In genomic region chr17:36272643-36273366, GRCm38 (mm10) we compare ENCODE assay signal across 8 mouse cellular contexts. TPM values are rescaled to one million over a fixed set of nuclear protein-coding genes. Genes with fewer than 3 reads are reported as not detected.
DNase-seq lines count a peak whose midpoint lies in the region; ATAC-seq and TF ChIP-seq lines count a peak whose summit lies in the region.

No protein-coding gene starts in this region.

- no peak for TF ChIP-seq EP300 in heart, adult 2 months (IDR thresholded peaks at IDR 0.05; ENCODE audit: insufficient read depth, low read depth, low read length)

- H3K36me3 ChIP-seq in heart, embryonic 13.5 days, result peaks cover 50% of the 10 kb centered on the region
- H3K36me3 ChIP-seq in heart, adult 2 months (ENCODE audit: control insufficient read depth, insufficient read depth, low read length), result peaks cover 10% of the 10 kb centered on the region
- H3K36me3 ChIP-seq in G1E (replicated peaks), result peaks cover 68% of the 10 kb centered on the region
- H3K36me3 ChIP-seq in hindbrain, embryonic 10.5 days, result peaks cover 59% of the 10 kb centered on the region
- peaks cover 62% of the 10 kb centered on the region for H3K36me3 ChIP-seq in midbrain, embryonic 10.5 days

- TF ChIP-seq CTCF in heart, adult 2 months (IDR thresholded peaks at IDR 0.05), result no peak
- TF ChIP-seq CTCF in G1E (IDR thresholded peaks at IDR 0.05; ENCODE audit: low read depth, low read length), result no peak

- H3K4me1 ChIP-seq in heart, embryonic 13.5 days, result peaks cover 31% of the 10 kb centered on the region
- peaks cover 11% of the 10 kb centered on the region for H3K4me1 ChIP-seq in heart, adult 2 months (ENCODE audit: control insufficient read depth, insufficient read depth, low read length)
- H3K4me1 ChIP-seq in G1E (ENCODE audit: insufficient read depth, low read depth, low read length), result peaks cover 48% of the 10 kb centered on the region
- peaks cover 34% of the 10 kb centered on the region for H3K4me1 ChIP-seq in hindbrain, embryonic 10.5 days (replicated peaks)
- H3K4me1 ChIP-seq in midbrain, embryonic 10.5 days, result peaks cover 31% of the 10 kb centered on the region

- no peaks in the 10 kb centered on the region for H3K27me3 ChIP-seq in heart, embryonic 13.5 days (replicated peaks)
- no peaks in the 10 kb centered on the region for H3K27me3 ChIP-seq in heart, adult 2 months (ENCODE audit: control insufficient read depth, insufficient read depth, low read length)
- no peaks in the 10 kb centered on the region for H3K27me3 ChIP-seq in G1E (ENCODE audit: insufficient read depth, low read length)
- H3K27me3 ChIP-seq in hindbrain, embryonic 10.5 days (ENCODE audit: insufficient read depth, poor library complexity, severe bottlenecking), result no peaks in the 10 kb centered on the region
- H3K27me3 ChIP-seq in midbrain, embryonic 10.5 days (ENCODE audit: low read depth, poor library complexity, severe bottlenecking), result no peaks in the 10 kb centered on the region

- no peak for ATAC-seq in heart, embryonic 13.5 days (ENCODE audit: extremely low read depth, insufficient number of reproducible peaks, low FRiP score, low TSS enrichment)
- ATAC-seq in G1E (ENCODE audit: extremely low read depth, insufficient number of reproducible peaks, low FRiP score, poor library complexity, severe bottlenecking), result no peak

- DNase-seq in heart, adult 2 months, result no peak
- no peak for DNase-seq in G1E (ENCODE audit: low spot score)
- no peak for DNase-seq in hindbrain, embryonic 10.5 days (ENCODE audit: low spot score)
- DNase-seq in midbrain, embryonic 10.5 days (ENCODE audit: low spot score), result no peak
- DNase-seq in embryo, embryonic 11 days, result no peak
- DNase-seq in left cerebral cortex, adult 18-20 months (ENCODE audit: low spot score in 2 of 2), result no peak
- no peak for DNase-seq in gastrocnemius, adult 18-20 months (ENCODE audit: low spot score)

- intact Hi-C loops in heart, adult 2 months (cut with DNase I), result loop anchor here (10.0 kb wide), 1 partner anchor 1298 kb away; the partner anchor contains the start of genes Hspa1a and Hspa1l

- H3K27ac ChIP-seq in heart, embryonic 13.5 days (replicated peaks), result no peak overlapping the region
- no peak overlapping the region for H3K27ac ChIP-seq in heart, adult 2 months
- H3K27ac ChIP-seq in hindbrain, embryonic 10.5 days, result no peak overlapping the region
- H3K27ac ChIP-seq in midbrain, embryonic 10.5 days (replicated peaks), result peak overlapping the region; percentile 99; the same call in 1 of the 2 replicates

- peak overlapping the region; percentile 97 for H3K4me3 ChIP-seq in heart, embryonic 13.5 days
- H3K4me3 ChIP-seq in heart, adult 2 months, result no peak overlapping the region
- H3K4me3 ChIP-seq in G1E (ENCODE audit: low read depth, low read length), result peak overlapping the region; percentile 98; the same call in 1 of the 2 replicates
- H3K4me3 ChIP-seq in hindbrain, embryonic 10.5 days, result peak overlapping the region; percentile 82
- H3K4me3 ChIP-seq in midbrain, embryonic 10.5 days, result peak overlapping the region; percentile 80

- WGBS in heart, embryonic 13.5 days, result 84% methylated on average over 9 of the region's 9 CpGs
- WGBS in heart, adult 2 months, result 83% methylated on average over 9 of the region's 9 CpGs
- WGBS in hindbrain, embryonic 10.5 days, result 82% methylated on average over 9 of the region's 9 CpGs
- 88% methylated on average over 9 of the region's 9 CpGs for WGBS in midbrain, embryonic 10.5 days

- H3K9me3 ChIP-seq in heart, embryonic 13.5 days, result no peaks in the 10 kb centered on the region
- H3K9me3 ChIP-seq in G1E (replicated peaks), result no peaks in the 10 kb centered on the region
- no peaks in the 10 kb centered on the region for H3K9me3 ChIP-seq in hindbrain, embryonic 10.5 days
- no peaks in the 10 kb centered on the region for H3K9me3 ChIP-seq in midbrain, embryonic 10.5 days (replicated peaks)

- H3K79me2 ChIP-seq in heart, adult 2 months (replicated peaks; ENCODE audit: control insufficient read depth, insufficient read depth, low read length), result peaks cover 3% of the 10 kb centered on the region; the same call in 1 of the 2 replicates

- no peak for TF ChIP-seq POLR2A in heart, adult 2 months (IDR thresholded peaks at IDR 0.05; ENCODE audit: insufficient read depth, low read depth, low read length)

- H3K9ac ChIP-seq in heart, embryonic 13.5 days, result peak overlapping the region; percentile 96
- no peak overlapping the region for H3K9ac ChIP-seq in heart, adult 2 months (ENCODE audit: low read depth, low read length)

- peak overlapping the region; percentile 94 for H3K4me2 ChIP-seq in heart, embryonic 13.5 days

RNA-seq across cellular contexts. Expression of gene Trim39, which starts 0.8 kb away (rescaled TPM):
- 10.4 and 11.7 TPM in 2 replicates for polyA plus RNA-seq in heart, embryonic 13.5 days (2015; fragmentation: Nextera tagmentation; extraction: Ambion mirVana)
- total RNA-seq in heart, adult 2 months (2021), result 1 to 10 TPM; 6.7 to 7.6 TPM
- 6.0 and 8.7 TPM in 2 replicates for polyA plus RNA-seq in heart, adult 2 months (2012; rRNA removed)
- total RNA-seq in G1E (2014; fragmentation: Nextera tagmentation) (17.5 and 17.7 TPM in 2 replicates), G1E (2017) (14.9 and 17.8 TPM in 2 replicates)
- 5.5 and 6.8 TPM in 2 replicates for polyA plus RNA-seq in G1E (2012)
- polyA plus RNA-seq in hindbrain, embryonic 10.5 days (2016; fragmentation: Nextera tagmentation; extraction: Ambion mirVana), result 21.1 and 23.8 TPM in 2 replicates
- polyA plus RNA-seq in midbrain, embryonic 10.5 days (2016; fragmentation: Nextera tagmentation; extraction: Ambion mirVana), result 21.2 and 23.2 TPM in 2 replicates
- total RNA-seq in left cerebral cortex, adult 18-20 months (2021), result 10 to 100 TPM; 22.9 to 25.7 TPM
- total RNA-seq in gastrocnemius, adult 18-20 months (2021), result 1 to 10 TPM; 6.2 to 6.6 TPM

RNA-seq across cellular contexts. Expression of gene H2-M10.2, which starts 13.5 kb away (rescaled TPM):
- polyA plus RNA-seq in heart, embryonic 13.5 days (2015; fragmentation: Nextera tagmentation; extraction: Ambion mirVana), result 0.13 TPM in 1 of 2 replicates, not detected in the other
- not detected for total RNA-seq in heart, adult 2 months (2021)
- not detected in 2 replicates for polyA plus RNA-seq in heart, adult 2 months (2012; rRNA removed)
- total RNA-seq in G1E (2014; fragmentation: Nextera tagmentation), result not detected in 2 replicates
- not detected in 2 replicates for total RNA-seq in G1E (2017)
- polyA plus RNA-seq in G1E (2012), result not detected in 2 replicates
- polyA plus RNA-seq in hindbrain, embryonic 10.5 days (2016; fragmentation: Nextera tagmentation; extraction: Ambion mirVana), result 0.20 and 0.22 TPM in 2 replicates
- polyA plus RNA-seq in midbrain, embryonic 10.5 days (2016; fragmentation: Nextera tagmentation; extraction: Ambion mirVana), result 0.16 and 0.17 TPM in 2 replicates
- total RNA-seq in left cerebral cortex, adult 18-20 months (2021), result not detected
- not detected for total RNA-seq in gastrocnemius, adult 18-20 months (2021)

RNA-seq across cellular contexts. Expression of gene Rpp21, which starts 14.9 kb away (rescaled TPM):
- polyA plus RNA-seq in heart, embryonic 13.5 days (2015; fragmentation: Nextera tagmentation; extraction: Ambion mirVana), result 85.0 and 91.8 TPM in 2 replicates
- 10 to 100 TPM; 35.5 to 43.8 TPM for total RNA-seq in heart, adult 2 months (2021)
- 49.8 and 59.1 TPM in 2 replicates for polyA plus RNA-seq in heart, adult 2 months (2012; rRNA removed)
- total RNA-seq in G1E (2014; fragmentation: Nextera tagmentation) (67.4 and 115 TPM in 2 replicates), G1E (2017) (63.9 and 79.2 TPM in 2 replicates)
- polyA plus RNA-seq in G1E (2012), result 71.3 and 86.9 TPM in 2 replicates
- 98.6 and 110 TPM in 2 replicates for polyA plus RNA-seq in hindbrain, embryonic 10.5 days (2016; fragmentation: Nextera tagmentation; extraction: Ambion mirVana)
- 94.2 and 94.9 TPM in 2 replicates for polyA plus RNA-seq in midbrain, embryonic 10.5 days (2016; fragmentation: Nextera tagmentation; extraction: Ambion mirVana)
- total RNA-seq in left cerebral cortex, adult 18-20 months (2021), result 10 to 100 TPM; 39.3 to 43.6 TPM
- total RNA-seq in gastrocnemius, adult 18-20 months (2021), result 10 to 100 TPM; 36.5 to 44.5 TPM

RNA-seq across cellular contexts. Expression of gene H2-M10.1, which starts 53.1 kb away (rescaled TPM):
- not detected in 2 replicates for polyA plus RNA-seq in heart, embryonic 13.5 days (2015; fragmentation: Nextera tagmentation; extraction: Ambion mirVana)
- total RNA-seq in heart, adult 2 months (2021), result not detected
- not detected in 2 replicates for polyA plus RNA-seq in heart, adult 2 months (2012; rRNA removed)
- total RNA-seq in G1E (2014; fragmentation: Nextera tagmentation) (not detected in 2 replicates), G1E (2017) (not detected in 2 replicates)
- polyA plus RNA-seq in G1E (2012), result not detected in 2 replicates
- not detected in 2 replicates for polyA plus RNA-seq in hindbrain, embryonic 10.5 days (2016; fragmentation: Nextera tagmentation; extraction: Ambion mirVana)
- polyA plus RNA-seq in midbrain, embryonic 10.5 days (2016; fragmentation: Nextera tagmentation; extraction: Ambion mirVana), result not detected in 2 replicates
- total RNA-seq in left cerebral cortex, adult 18-20 months (2021), result not detected
- total RNA-seq in gastrocnemius, adult 18-20 months (2021), result not detected
